Mouse (Mus musculus): ENCODE measurements around the gene Tpx2. TPM values are rescaled to one million over a fixed set of nuclear protein-coding genes. Genes with fewer than 3 reads are reported as not detected.

Gene Tpx2
- polyA plus RNA-seq (2014; fragmentation: Nextera tagmentation; extraction: Ambion mirVana) = 141 and 147 TPM in 2 replicates

GRCm38 (mm10) chr2:152847815-152848302 lies at the start of gene Tpx2:
Tpx2 (plus strand) TSS chr2:152847964.
- H3K36me3 ChIP-seq (ENCODE audit: control insufficient read depth, insufficient read depth, low read length) = no peaks in the 10 kb centered on the region
- peak; percentile 98 for ATAC-seq (ENCODE audit: insufficient read depth, low FRiP score, low TSS enrichment)
- H3K4me2 ChIP-seq (ENCODE audit: low read depth) = peak within 1 kb of the TSS; percentile 59
- H3K27me3 ChIP-seq (ENCODE audit: control insufficient read depth, insufficient read depth, low read length) = no peaks in the 10 kb centered on the region
- H3K9ac ChIP-seq (ENCODE audit: low read length) = peak within 1 kb of the TSS; percentile 77
- peaks cover 12% of the 10 kb centered on the region; the same call in 1 of the 2 replicates for H3K4me1 ChIP-seq (ENCODE audit: control insufficient read depth, insufficient read depth, low read length)
- H3K9me3 ChIP-seq (ENCODE audit: control insufficient read depth, low read length) = no peaks in the 10 kb centered on the region
- H3K4me3 ChIP-seq (ENCODE audit: low read depth, low read length) = peak within 1 kb of the TSS; percentile 86
- H3K27ac ChIP-seq (ENCODE audit: low read depth, low read length) = 0 out of 2 replicates have a peak within 1 kb of the TSS, but pooled peaks have one; percentile 68
- DNase-seq (ENCODE audit: low spot score) = peak; percentile 98
- WGBS = under 1% methylated on average over 34 of the region's 34 CpGs

- no peak overlapping the region for H3K9ac ChIP-seq (ENCODE audit: low read length)
- H3K36me3 ChIP-seq (ENCODE audit: control insufficient read depth, insufficient read depth, low read length) = no peaks in the 10 kb centered on the region
- no peak for DNase-seq (ENCODE audit: low spot score)
- 74% methylated on average over 7 of the region's 7 CpGs for WGBS
- no peak overlapping the region for H3K27ac ChIP-seq (ENCODE audit: low read depth, low read length)
- no peak overlapping the region for H3K4me3 ChIP-seq (ENCODE audit: low read depth, low read length)
- H3K4me1 ChIP-seq (ENCODE audit: control insufficient read depth, insufficient read depth, low read length) = peaks cover 7% of the 10 kb centered on the region
- H3K9me3 ChIP-seq (ENCODE audit: control insufficient read depth, low read length) = no peaks in the 10 kb centered on the region
- ATAC-seq (ENCODE audit: insufficient read depth, low FRiP score, low TSS enrichment) = no peak
- no peak overlapping the region for H3K4me2 ChIP-seq (ENCODE audit: low read depth)
- H3K27me3 ChIP-seq (ENCODE audit: control insufficient read depth, insufficient read depth, low read length) = no peaks in the 10 kb centered on the region
Measured at GRCm38 (mm10) chr2:152799954-152800761, 47.6 kb upstream of the Tpx2 start.

- Histone ChIP-seq H3K4me3 (ENCODE audit: low read depth, low read length) (no peak overlapping the region), H3K27me3 (ENCODE audit: control insufficient read depth, insufficient read depth, low read length) (no peaks in the 10 kb centered on the region), H3K9me3 (ENCODE audit: control insufficient read depth, low read length) (no peaks in the 10 kb centered on the region), H3K9ac (ENCODE audit: low read length) (no peak overlapping the region), H3K27ac (ENCODE audit: low read depth, low read length) (no peak overlapping the region), H3K4me2 (ENCODE audit: low read depth) (no peak overlapping the region), H3K36me3 (ENCODE audit: control insufficient read depth, insufficient read depth, low read length) (no peaks in the 10 kb centered on the region), H3K4me1 (ENCODE audit: control insufficient read depth, insufficient read depth, low read length) (peaks cover 7% of the 10 kb centered on the region)
- DNase-seq (ENCODE audit: low spot score) = no peak
- ATAC-seq (ENCODE audit: insufficient read depth, low FRiP score, low TSS enrichment) = no peak
Measured at GRCm38 (mm10) chr2:152800762-152801113, 47.0 kb upstream of the Tpx2 start.

GRCm38 (mm10) chr2:152802303-152802702 lies 45.5 kb upstream of the Tpx2 start:
- peaks cover 7% of the 10 kb centered on the region for H3K4me1 ChIP-seq (ENCODE audit: control insufficient read depth, insufficient read depth, low read length)
- H3K27me3 ChIP-seq (ENCODE audit: control insufficient read depth, insufficient read depth, low read length) = no peaks in the 10 kb centered on the region
- no peak overlapping the region for H3K4me2 ChIP-seq (ENCODE audit: low read depth)
- no peak overlapping the region for H3K4me3 ChIP-seq (ENCODE audit: low read depth, low read length)
- ATAC-seq (ENCODE audit: insufficient read depth, low FRiP score, low TSS enrichment) = no peak
- H3K9me3 ChIP-seq (ENCODE audit: control insufficient read depth, low read length) = no peaks in the 10 kb centered on the region
- no peak overlapping the region for H3K9ac ChIP-seq (ENCODE audit: low read length)
- no peak for DNase-seq (ENCODE audit: low spot score)
- 95% methylated on average over 10 of the region's 10 CpGs for WGBS
- H3K27ac ChIP-seq (ENCODE audit: low read depth, low read length) = no peak overlapping the region
- H3K36me3 ChIP-seq (ENCODE audit: control insufficient read depth, insufficient read depth, low read length) = no peaks in the 10 kb centered on the region

GRCm38 (mm10) chr2:152803081-152803480 lies 44.7 kb upstream of the Tpx2 start:
- Histone ChIP-seq H3K36me3 (ENCODE audit: control insufficient read depth, insufficient read depth, low read length) (no peaks in the 10 kb centered on the region), H3K4me1 (ENCODE audit: control insufficient read depth, insufficient read depth, low read length) (peaks cover 7% of the 10 kb centered on the region), H3K9me3 (ENCODE audit: control insufficient read depth, low read length) (no peaks in the 10 kb centered on the region), H3K4me3 (ENCODE audit: low read depth, low read length) (no peak overlapping the region), H3K4me2 (ENCODE audit: low read depth) (no peak overlapping the region), H3K27ac (ENCODE audit: low read depth, low read length) (no peak overlapping the region), H3K27me3 (ENCODE audit: control insufficient read depth, insufficient read depth, low read length) (no peaks in the 10 kb centered on the region), H3K9ac (ENCODE audit: low read length) (no peak overlapping the region)
- DNase-seq (ENCODE audit: low spot score) = no peak
- 59% methylated on average over 5 of the region's 5 CpGs for WGBS
- ATAC-seq (ENCODE audit: insufficient read depth, low FRiP score, low TSS enrichment) = no peak

- H3K9ac ChIP-seq (ENCODE audit: low read length) = no peak overlapping the region
- 10% methylated on average over 6 of the region's 6 CpGs for WGBS
- no peaks in the 10 kb centered on the region for H3K27me3 ChIP-seq (ENCODE audit: control insufficient read depth, insufficient read depth, low read length)
- no peak overlapping the region for H3K27ac ChIP-seq (ENCODE audit: low read depth, low read length)
- DNase-seq (ENCODE audit: low spot score) = peak; percentile 43
- H3K36me3 ChIP-seq (ENCODE audit: control insufficient read depth, insufficient read depth, low read length) = no peaks in the 10 kb centered on the region
- no peak overlapping the region for H3K4me2 ChIP-seq (ENCODE audit: low read depth)
- H3K4me3 ChIP-seq (ENCODE audit: low read depth, low read length) = no peak overlapping the region
- peaks cover 7% of the 10 kb centered on the region for H3K4me1 ChIP-seq (ENCODE audit: control insufficient read depth, insufficient read depth, low read length)
- no peak for ATAC-seq (ENCODE audit: insufficient read depth, low FRiP score, low TSS enrichment)
- H3K9me3 ChIP-seq (ENCODE audit: control insufficient read depth, low read length) = no peaks in the 10 kb centered on the region
Measured at GRCm38 (mm10) chr2:152804408-152805110, 43.2 kb upstream of the Tpx2 start.

GRCm38 (mm10) chr2:152805111-152805490 lies 42.7 kb upstream of the Tpx2 start:
- Histone ChIP-seq H3K9ac (ENCODE audit: low read length) (no peak overlapping the region), H3K27ac (ENCODE audit: low read depth, low read length) (no peak overlapping the region), H3K4me1 (ENCODE audit: control insufficient read depth, insufficient read depth, low read length) (peaks cover 7% of the 10 kb centered on the region), H3K4me2 (ENCODE audit: low read depth) (no peak overlapping the region), H3K9me3 (ENCODE audit: control insufficient read depth, low read length) (no peaks in the 10 kb centered on the region), H3K4me3 (ENCODE audit: low read depth, low read length) (no peak overlapping the region), H3K27me3 (ENCODE audit: control insufficient read depth, insufficient read depth, low read length) (no peaks in the 10 kb centered on the region), H3K36me3 (ENCODE audit: control insufficient read depth, insufficient read depth, low read length) (no peaks in the 10 kb centered on the region)
- 57% methylated on average over 5 of the region's 5 CpGs for WGBS
- DNase-seq (ENCODE audit: low spot score) (no peak), ATAC-seq (ENCODE audit: insufficient read depth, low FRiP score, low TSS enrichment) (no peak)

- peaks cover 7% of the 10 kb centered on the region for H3K4me1 ChIP-seq (ENCODE audit: control insufficient read depth, insufficient read depth, low read length)
- no peak overlapping the region for H3K4me2 ChIP-seq (ENCODE audit: low read depth)
- H3K27ac ChIP-seq (ENCODE audit: low read depth, low read length) = no peak overlapping the region
- WGBS = 76% methylated on average over 2 of the region's 2 CpGs
- no peak overlapping the region for H3K4me3 ChIP-seq (ENCODE audit: low read depth, low read length)
- H3K9ac ChIP-seq (ENCODE audit: low read length) = no peak overlapping the region
- ATAC-seq (ENCODE audit: insufficient read depth, low FRiP score, low TSS enrichment) (no peak), DNase-seq (ENCODE audit: low spot score) (no peak)
- H3K9me3 ChIP-seq (ENCODE audit: control insufficient read depth, low read length) = no peaks in the 10 kb centered on the region
- H3K36me3 ChIP-seq (ENCODE audit: control insufficient read depth, insufficient read depth, low read length) = no peaks in the 10 kb centered on the region
- H3K27me3 ChIP-seq (ENCODE audit: control insufficient read depth, insufficient read depth, low read length) = no peaks in the 10 kb centered on the region
Measured at GRCm38 (mm10) chr2:152806037-152806436, 41.7 kb upstream of the Tpx2 start.

Measured in neural tube, embryonic 11.5 days (tissue).